Mouse (Mus musculus): ENCODE measurements at regions not wholly inside any gene's neighbourhood (a gene's known extent, or its start where the extent isn't known, plus 50 kb on each side); places are given as distances from the start of the nearest gene placed in this dataset.

DNA sequence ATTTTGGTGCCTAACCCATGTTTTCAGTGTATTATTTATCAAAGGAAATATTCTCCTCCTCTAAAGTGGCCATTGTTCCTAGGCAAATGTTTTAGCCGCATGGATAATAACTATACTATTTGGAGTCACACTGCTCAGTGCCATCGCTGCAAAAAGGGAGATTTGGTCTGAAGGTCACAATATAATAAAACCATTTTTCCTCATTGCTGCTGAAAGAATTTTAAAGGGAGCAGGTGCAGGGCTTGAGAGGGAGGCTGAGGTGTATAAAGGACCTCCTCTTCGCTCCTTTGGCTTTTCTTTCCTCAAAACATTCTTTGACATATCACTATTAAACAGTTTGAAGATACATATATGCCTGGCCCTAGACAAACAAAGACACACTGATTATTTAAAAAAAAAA lies 435.9 kb upstream of the Sox9 start:
- TF ChIP-seq CTCF (IDR thresholded peaks at IDR 0.05; ENCODE audit: low read depth): no peak
- TF ChIP-seq EP300 (optimal IDR thresholded peaks at IDR 0.05): no peak
